Mouse (Mus musculus): ENCODE measurements around the gene Crygf. TPM values are rescaled to one million over a fixed set of nuclear protein-coding genes. Genes with fewer than 3 reads are reported as not detected.

Gene Crygf
- not detected in 2 replicates for polyA plus RNA-seq (2012; rRNA removed)

DNA sequence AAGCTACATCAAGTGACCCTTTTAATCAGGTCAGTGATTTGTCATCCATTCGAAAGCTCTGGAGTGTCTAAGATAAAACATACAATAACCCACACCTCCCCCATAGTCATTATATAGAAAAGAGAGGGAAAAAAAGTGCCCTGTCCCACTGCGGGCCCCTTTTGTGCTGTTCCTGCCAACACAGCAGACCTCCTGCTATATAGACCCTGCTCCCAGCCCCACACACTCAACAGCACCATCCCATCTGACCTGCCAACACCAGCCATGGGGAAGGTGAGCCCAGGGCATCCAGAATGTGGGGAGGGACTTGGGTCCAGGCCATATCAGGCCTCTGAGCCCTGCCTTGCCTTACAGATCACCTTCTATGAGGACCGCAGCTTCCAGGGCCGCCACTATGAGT lies at the start of gene Crygf:
TSS of gene Crygf (plus strand) at position 227 of the 400 bp plus-strand sequence.

Other genes starting within 250 kb of the Crygf start
- 310 and 375 TPM in 2 replicates for gene Map2, start 248.8 kb downstream of the Crygf start, polyA plus RNA-seq (2012; rRNA removed)

Data from central nervous system, embryonic 14 days (tissue).